Mouse (Mus musculus): ENCODE data around the gene Hnrnpr.

Gene Hnrnpr

DNA sequence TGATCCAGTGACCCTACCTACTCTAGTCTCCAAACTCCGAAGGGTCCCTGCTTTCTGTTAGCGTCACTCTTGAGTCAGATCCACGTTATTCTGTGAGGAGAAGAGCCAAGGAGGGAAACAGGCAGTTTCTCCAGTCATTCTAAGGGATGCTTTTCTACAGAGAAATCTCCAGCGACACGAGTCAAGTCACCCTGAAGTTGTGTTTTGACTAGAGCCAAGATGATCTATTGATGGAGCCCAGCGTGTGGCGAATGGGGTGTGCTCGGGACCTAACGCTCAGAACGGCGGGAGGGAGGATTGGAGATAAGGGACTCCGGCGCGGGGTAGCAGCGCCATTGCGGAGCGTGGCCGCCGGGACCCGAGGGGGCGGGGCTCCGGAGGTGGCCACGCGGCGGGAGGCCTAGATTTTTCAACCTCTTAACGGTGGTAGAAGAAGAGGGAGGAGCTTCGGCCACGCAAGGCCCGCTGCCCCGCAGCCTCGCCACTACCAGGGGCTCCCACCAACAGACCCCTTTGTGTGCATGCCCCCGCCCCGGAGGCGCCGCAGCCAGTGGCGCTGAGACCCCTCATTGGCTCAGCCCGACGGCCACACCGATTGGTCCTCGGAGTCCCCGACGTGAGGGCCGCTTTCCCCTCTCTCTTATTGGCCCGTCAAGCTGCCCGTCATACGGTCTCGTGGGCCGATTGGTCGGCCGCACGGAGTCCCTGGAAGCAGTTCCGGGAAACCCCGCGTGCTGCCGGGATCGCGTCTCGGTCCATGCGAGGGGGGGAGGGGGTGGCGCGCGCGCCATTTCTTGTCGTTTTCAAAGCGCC is at the start of gene Hnrnpr:
TSS of gene Hnrnpr (plus strand) at position 714 of the 813 bp plus-strand sequence.
- peak; percentile 98 for DNase-seq

GRCm38 (mm10) chr4:136261912-136262311 is 48.8 kb upstream of the Hnrnpr start:
- DNase-seq: peak; percentile 56 to 71

DNA sequence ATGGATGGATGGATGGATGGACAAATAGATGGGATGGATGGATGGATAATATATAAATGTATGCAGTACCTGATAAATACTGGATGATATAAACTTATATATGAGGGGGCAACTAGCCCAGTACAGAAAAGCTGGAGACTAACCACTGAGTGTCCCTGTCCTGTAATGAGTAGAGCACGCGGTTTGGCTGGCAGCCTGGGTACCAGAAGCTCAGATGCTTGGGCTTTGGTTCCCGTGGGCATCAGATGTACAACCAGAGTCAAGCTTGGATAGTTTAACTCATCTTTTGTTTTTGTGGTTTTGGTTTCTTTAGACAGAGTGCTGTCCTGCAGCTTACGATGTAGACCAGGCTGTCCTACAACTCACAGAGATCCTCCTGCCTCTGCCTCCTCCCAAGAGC is 47.2 kb upstream of the Hnrnpr start:
- no peak for DNase-seq

DNA sequence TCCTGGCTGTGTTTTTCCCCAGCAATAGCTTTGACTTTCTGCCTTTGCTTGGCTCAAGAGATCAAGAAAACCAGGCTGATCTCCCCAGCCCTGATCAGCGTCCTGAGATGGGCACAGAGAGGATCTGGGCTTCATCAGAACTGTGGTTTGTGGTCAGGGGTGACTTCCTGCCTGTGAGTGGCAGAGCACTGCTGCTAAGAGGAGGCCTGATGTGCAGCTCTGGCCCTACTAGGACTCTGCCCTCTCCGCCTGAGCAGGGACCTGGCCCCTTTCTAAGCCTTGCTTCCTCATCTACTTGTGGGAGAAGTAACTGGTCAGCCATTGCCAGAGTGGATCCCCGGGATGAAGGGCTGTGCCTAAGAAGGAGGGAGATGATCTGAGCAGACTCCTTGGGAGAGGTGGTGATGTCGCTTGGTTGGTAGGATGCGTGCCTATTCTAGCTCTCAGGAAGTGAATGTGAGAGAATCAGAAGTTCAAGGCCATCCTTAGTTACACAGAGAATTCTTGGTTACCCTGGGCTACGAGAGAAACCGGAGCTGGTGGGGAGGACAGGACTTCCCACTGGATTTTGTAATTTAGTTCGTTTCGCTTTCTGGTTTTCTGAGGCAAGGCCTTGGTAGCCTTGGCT is 43.9 kb upstream of the Hnrnpr start:
- no peak for DNase-seq

DNA sequence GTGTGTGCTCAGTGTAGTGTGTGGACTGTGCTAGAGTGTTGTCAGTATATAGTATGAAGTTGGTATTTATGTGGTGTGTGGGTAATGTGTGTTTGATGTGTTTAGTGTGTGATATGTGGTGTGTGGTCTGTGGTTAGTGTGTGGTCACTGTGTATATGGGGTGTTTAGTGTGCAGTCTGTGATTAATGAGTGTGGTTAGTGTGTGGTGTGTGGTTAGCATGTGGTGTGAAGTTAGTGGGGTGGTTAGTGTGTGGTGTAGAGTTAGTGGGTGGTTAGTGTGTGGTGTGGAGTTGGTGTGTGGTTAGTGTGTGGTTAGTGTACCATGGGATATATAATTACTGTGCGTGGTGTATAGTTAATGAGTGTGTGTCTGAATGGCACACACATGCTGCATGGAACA is 41.8 kb upstream of the Hnrnpr start:
- no peak for DNase-seq

GRCm38 (mm10) chr4:136270648-136271047 is 40.1 kb upstream of the Hnrnpr start:
- DNase-seq: peak in 1 of 2 experiments; percentile 35

GRCm38 (mm10) chr4:136281097-136281496 is 29.6 kb upstream of the Hnrnpr start:
- DNase-seq: no peak

DNA sequence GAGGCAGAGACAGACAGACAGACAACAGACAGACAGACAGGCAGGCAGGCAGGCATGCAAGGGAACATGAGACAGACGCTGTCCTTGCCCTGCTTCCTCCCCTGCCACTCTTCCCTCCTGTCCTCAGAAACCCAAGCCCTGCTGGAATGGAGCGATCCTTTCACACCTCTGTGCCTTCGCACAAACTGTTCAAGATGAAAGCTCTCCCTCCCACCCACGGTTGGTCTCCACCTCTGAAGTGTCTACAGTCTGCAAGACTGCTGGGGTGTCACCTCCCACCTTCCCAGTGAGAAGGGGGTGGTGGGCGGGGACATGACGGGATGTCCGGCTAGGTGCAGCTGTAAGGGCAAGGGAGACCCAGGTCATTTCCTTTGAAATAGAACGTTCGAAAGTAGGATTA is 29.1 kb upstream of the Hnrnpr start:
- DNase-seq: no peak

DNA sequence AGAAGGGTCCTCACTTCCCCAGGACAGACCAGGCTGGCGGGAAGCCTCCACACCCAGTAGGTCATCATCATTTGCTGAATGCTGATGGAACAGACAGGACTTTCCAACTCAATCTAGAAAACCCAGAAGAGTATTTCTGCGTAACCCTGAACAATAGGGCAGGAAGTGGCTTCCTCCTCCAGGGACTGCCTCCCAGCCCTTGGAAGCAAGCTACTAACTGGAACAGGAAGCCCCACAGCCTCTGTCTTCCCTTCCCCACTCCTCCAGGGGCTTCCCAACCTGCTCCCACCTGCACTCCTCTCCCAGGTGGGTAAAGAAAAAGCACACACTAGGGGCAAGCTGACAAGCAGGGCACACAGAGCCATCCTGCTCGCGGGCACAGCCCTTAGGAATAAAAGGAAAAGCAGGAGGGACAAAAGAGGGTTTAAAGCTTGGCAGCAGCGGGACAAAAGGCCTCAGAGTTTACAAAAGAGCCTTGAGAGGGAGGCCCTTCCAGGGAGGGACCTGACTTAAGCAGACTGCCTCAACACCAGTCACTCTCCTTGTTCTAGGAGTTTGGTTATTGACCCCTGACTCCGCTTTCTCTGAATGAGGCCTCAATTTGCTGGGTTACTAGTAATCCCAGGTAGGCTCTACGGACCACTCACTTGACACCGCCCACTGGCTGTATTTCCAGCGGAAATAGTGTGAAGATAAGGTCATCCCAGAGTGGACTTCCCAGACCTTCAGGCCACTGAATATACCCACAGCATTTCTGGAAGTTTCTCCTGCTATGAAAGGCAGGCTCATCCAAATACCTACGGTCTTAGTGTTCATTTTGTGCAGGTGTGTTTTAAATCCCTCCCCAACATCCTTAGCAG is 27.9 kb upstream of the Hnrnpr start:
- DNase-seq: no peak

DNA sequence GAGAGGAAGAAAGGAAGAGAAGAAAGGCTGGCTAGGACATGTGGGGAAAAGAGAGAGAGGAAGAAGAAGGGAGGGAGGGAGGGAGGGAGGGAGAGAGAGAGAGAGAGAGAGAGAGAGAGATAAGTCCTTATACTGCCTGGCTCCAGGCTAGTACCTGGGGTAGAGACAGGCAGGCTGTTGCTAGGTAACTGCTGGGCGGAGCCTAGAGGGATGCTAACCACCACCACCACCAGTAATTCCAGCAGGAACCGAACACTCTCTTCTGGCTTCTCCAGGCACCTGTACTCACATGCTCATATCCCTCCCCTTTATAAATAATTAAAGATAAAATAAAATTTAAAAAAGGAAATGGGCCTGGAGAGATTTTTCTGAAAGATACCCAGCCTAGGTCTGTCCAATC is 27.0 kb upstream of the Hnrnpr start:
- no peak for DNase-seq

DNA sequence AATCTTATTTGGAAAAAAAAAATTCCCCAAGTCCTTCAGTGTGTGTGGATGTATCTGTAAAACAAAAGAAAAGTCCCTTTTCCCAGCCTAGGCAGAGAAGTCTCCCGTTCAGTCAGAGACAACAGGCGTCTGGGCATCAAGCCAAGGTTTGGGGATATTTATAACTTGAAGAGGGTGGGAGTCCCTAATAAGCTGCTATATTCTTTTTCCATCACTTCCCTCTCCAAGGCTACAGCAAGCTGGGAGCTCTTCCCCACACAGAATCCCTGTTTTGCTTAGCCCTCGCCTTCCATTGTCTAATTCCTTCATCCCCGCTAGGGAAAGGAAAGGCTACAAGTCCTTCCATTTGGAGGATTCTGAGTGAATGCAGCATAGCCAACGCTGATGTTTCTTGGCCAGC is 26.3 kb upstream of the Hnrnpr start, which contains the start of gene Zfp46:
TSS of gene Zfp46 (plus strand) at position 229 of the 400 bp plus-strand sequence.
- DNase-seq: peak; percentile 60 to 64

DNA sequence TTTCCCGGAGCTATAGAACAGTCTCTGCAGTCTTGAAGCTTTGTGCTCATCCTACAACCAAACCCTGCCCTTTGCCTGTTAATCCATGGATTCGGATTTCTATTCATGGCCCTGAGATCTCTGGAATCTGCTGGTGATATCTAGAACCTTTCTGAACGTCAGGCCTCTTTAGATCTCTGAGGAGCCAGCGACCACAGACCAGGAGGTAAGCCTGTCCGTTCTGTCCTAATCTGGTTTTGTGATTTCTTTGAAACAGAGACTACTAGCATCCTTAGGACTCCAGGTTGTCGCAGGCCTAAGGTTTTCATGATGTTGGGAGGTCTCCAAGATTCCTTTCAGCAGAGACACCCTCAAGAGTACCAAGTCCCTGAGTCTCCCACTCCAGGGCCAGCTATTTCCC is 25.9 kb upstream of the Hnrnpr start:
- no peak for DNase-seq

GRCm38 (mm10) chr4:136285348-136285810 is 25.4 kb upstream of the Hnrnpr start:
- DNase-seq: peak; percentile 96 to 97

DNA sequence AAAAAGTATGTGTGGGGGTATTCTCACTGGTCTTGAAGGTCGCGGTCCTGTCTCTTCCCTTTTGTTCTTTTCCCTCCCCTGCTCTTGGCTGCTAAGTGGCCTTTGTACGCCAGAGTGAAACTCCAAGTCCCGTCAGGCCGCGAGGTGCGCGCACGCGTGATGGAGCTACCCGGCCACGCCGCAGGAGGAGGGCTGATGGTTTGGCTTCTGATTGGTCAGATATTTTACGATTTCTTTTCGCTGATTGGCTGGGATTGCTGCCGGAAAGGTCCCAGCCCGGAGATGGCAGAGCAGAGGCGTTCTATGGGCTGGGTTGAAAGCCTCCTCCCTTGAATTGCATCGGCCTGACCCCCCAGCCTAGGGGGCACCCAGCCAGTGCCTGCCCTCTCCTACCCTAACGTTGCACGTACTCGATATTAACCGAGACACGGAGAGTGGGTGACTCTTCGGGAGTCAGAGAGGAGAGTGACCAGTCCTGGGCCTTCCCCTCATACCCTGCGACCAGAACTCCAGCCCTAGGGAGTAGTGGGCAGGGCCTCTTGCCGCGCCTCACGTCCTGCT is 24.9 kb upstream of the Hnrnpr start:
- peak; percentile 98 for DNase-seq

DNA sequence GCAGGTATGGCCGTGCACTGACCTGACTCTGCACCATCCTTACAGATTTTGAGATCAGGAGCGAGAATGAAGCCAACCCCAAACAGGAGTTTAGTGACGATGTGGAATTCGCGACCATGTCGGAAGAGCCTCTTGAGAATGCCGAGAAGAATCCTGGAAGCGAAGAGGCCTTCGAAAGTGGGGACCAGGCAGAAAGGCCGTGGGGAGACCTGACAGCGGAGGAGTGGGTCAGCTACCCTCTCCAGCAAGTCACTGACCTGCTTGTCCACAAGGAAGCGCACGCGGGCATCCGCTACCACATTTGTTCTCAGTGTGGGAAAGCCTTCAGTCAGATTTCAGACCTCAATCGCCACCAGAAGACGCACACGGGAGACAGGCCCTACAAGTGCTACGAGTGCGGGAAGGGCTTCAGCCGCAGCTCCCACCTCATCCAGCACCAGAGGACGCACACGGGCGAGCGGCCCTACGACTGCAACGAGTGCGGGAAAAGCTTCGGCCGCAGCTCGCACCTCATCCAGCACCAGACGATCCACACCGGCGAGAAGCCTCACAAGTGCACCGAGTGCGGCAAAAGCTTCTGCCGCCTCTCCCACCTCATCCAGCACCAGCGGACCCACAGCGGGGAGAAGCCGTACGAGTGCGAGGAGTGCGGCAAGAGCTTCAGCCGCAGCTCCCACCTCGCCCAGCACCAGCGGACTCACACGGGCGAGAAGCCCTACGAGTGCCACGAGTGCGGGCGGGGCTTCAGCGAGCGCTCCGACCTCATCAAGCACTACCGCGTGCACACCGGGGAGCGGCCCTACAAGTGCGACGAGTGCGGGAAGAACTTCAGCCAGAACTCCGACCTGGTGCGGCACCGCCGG is 20.6 kb upstream of the Hnrnpr start:
- no peak for DNase-seq

- DNase-seq: no peak
Observed at GRCm38 (mm10) chr4:136290781-136291595, 19.8 kb upstream of the Hnrnpr start.

GRCm38 (mm10) chr4:136291692-136292091 is 19.1 kb upstream of the Hnrnpr start:
- no peak for DNase-seq

DNA sequence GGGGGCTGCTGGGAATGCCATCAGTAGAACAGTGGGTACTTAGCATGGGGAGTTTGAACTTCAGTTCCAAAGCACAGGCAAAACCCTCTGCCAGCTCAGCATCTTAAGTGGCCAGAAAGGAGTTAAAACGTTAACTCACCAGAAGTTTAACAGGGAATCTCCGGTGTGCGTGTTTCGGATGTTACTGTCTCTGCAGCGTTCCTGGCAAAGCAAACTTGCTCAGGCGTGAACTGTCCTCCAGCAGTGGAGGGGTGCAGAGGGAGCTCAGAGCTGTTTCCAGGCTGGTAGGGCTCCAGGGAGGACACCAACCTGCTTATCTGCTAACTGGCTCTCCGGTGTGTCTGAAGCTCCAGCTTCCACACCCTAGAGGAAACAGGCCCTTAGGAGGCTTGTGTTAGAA is 14.8 kb upstream of the Hnrnpr start:
- DNase-seq: peak; percentile 77 to 79

DNA sequence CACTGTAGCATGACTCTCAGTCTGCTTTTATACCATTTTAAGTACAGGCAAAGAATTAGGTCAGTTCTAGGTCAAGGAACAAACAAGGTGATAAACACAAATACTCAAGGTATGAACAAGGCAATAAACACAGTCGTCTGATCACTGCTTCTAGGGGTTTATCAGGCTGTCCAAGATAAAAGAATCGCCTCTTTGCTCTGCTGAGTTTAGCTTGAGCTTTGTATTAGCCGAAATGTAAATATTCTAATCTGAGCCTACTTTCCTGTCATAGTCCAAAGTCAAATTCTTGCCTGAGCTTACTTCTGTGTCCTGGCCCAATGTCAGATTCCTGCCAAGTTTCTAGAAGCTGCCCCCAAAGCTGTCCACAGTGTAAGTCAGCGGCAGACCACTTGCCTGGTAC is 8.3 kb upstream of the Hnrnpr start:
- DNase-seq: no peak

GRCm38 (mm10) chr4:136304181-136304580 is 6.6 kb upstream of the Hnrnpr start:
- DNase-seq: no peak

DNA sequence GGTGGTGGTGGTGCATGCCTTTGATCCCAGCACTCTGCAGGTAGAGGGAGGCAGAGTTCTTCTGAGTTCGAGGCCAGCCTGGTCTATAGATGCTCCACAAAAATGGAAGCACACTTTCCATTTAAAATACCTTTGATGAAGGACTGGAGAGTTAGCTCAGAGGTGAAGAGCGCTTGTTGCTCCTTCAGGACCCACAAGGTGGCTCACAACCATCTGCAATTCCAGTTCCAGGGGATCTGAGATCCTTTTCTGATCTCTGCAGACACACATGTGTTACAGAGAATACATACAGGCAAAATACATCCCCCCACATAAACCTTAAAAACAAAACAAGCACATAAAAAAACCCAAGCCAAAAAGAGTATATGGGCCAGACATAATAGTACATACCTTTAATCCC is 2.4 kb upstream of the Hnrnpr start:
- DNase-seq: no peak
